Comparison of ENCODE assay signal across 16 mouse cellular contexts in the genomic region with DNA sequence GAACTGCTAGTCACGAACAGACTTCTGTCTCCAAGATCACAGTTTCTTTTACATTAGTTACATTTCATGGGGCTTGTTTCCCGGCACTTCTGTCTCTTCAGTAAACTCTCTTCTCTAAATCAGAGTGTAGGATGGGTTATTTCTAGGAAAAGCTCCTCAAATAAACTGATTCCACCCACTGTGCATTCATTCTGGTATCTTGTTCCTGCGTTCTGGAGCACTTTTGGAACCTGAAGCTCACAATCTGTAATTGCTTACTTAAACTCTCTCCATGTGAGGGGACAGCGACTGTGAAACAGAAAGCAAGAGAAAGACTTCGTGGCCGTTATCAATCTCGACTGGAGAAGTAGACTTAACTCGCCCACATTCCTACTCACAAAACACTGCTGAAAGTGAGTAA.
DNase-seq lines count a peak whose midpoint lies in the region; ATAC-seq and TF ChIP-seq lines count a peak whose summit lies in the region.
"Had no signal": no experiment of that assay in that cellular context is flagged by ENCODE, and none has a peak within 500 bp of the region (broad histone marks: within the 10 kb centered on the region; RNA-seq: fewer than 3 reads in every experiment).

No protein-coding gene starts in this region.

- no peak overlapping the region for H3K4me2 ChIP-seq in embryonic facial prominence, embryonic 11.5 days (ENCODE audit: low read depth, low read length)
- H3K4me2 ChIP-seq in intestine, postnatal 0 days (replicated peaks; ENCODE audit: low read depth), result peak overlapping the region; percentile 44
- no peak overlapping the region for H3K4me2 ChIP-seq in intestine, embryonic 16.5 days (ENCODE audit: low read depth, low read length)
- H3K4me2 ChIP-seq: embryonic facial prominence, embryonic 15.5 days; liver, embryonic 13.5 days; midbrain, embryonic 12.5 days; neural tube, embryonic 12.5 days had no signal

- no peak overlapping the region for H3K9ac ChIP-seq in embryonic facial prominence, embryonic 11.5 days (replicated peaks; ENCODE audit: low read length)
- H3K9ac ChIP-seq in intestine, postnatal 0 days (ENCODE audit: low read depth, low read length), result no peak overlapping the region
- H3K9ac ChIP-seq in intestine, embryonic 16.5 days (ENCODE audit: low read depth, low read length), result no peak overlapping the region
- H3K9ac ChIP-seq: embryonic facial prominence, embryonic 15.5 days; liver, embryonic 13.5 days; midbrain, embryonic 12.5 days; neural tube, embryonic 12.5 days had no signal

- H3K4me3 ChIP-seq in embryonic facial prominence, embryonic 11.5 days (ENCODE audit: low read depth, low read length), result no peak overlapping the region
- no peak overlapping the region for H3K4me3 ChIP-seq in embryonic facial prominence, embryonic 10.5 days
- no peak overlapping the region for H3K4me3 ChIP-seq in intestine, postnatal 0 days (ENCODE audit: low read depth, low read length)
- H3K4me3 ChIP-seq in intestine, embryonic 16.5 days (ENCODE audit: low read length), result no peak overlapping the region
- no peak overlapping the region for H3K4me3 ChIP-seq in cerebellum, adult 2 months (replicated peaks; ENCODE audit: insufficient read depth, low read depth, low read length)
- H3K4me3 ChIP-seq: embryonic facial prominence, embryonic 15.5 days; liver, embryonic 13.5 days; midbrain, embryonic 12.5 days; neural tube, embryonic 12.5 days had no signal

- H3K4me1 ChIP-seq in embryonic facial prominence, embryonic 11.5 days (ENCODE audit: control insufficient read depth, insufficient read depth, low read length), result no peaks in the 10 kb centered on the region
- H3K4me1 ChIP-seq in embryonic facial prominence, embryonic 10.5 days, result no peaks in the 10 kb centered on the region
- H3K4me1 ChIP-seq in intestine, postnatal 0 days (replicated peaks; ENCODE audit: control insufficient read depth, insufficient read depth, low read length), result no peaks in the 10 kb centered on the region
- H3K4me1 ChIP-seq in intestine, embryonic 16.5 days (ENCODE audit: control insufficient read depth, insufficient read depth, low read length), result peaks cover 3% of the 10 kb centered on the region; the same call in 1 of the 2 replicates
- H3K4me1 ChIP-seq in cerebellum, adult 2 months (ENCODE audit: control insufficient read depth, insufficient read depth, low read length), result no peaks in the 10 kb centered on the region
- H3K4me1 ChIP-seq: embryonic facial prominence, embryonic 15.5 days; liver, embryonic 13.5 days; midbrain, embryonic 12.5 days; neural tube, embryonic 12.5 days had no signal

- no peak overlapping the region for H3K27ac ChIP-seq in embryonic facial prominence, embryonic 11.5 days (replicated peaks; ENCODE audit: low read depth, low read length)
- H3K27ac ChIP-seq in embryonic facial prominence, embryonic 10.5 days (replicated peaks), result no peak overlapping the region
- no peak overlapping the region for H3K27ac ChIP-seq in intestine, postnatal 0 days (ENCODE audit: low read depth, low read length)
- H3K27ac ChIP-seq in intestine, embryonic 16.5 days (ENCODE audit: low read length), result no peak overlapping the region
- H3K27ac ChIP-seq in cerebellum, adult 2 months (ENCODE audit: insufficient read depth, low read length), result no peak overlapping the region
- H3K27ac ChIP-seq: embryonic facial prominence, embryonic 15.5 days; liver, embryonic 13.5 days; midbrain, embryonic 12.5 days; neural tube, embryonic 12.5 days had no signal

- peak; percentile 2 for DNase-seq in embryonic facial prominence, embryonic 11.5 days (ENCODE audit: low spot score)
- no peak for DNase-seq in embryonic facial prominence, embryonic 10.5 days (ENCODE audit: low spot score)
- DNase-seq in ES-CJ7 (ENCODE audit: low read depth, low spot score), result peak; percentile 2
- peak; percentile 3 for DNase-seq in lung, postnatal 14 days
- no peak for DNase-seq in adrenal gland, adult 2 months
- DNase-seq in cerebellum, adult 2 months, result no peak
- DNase-seq: cerebellum, adult 9-11 months; kidney, postnatal 10 days; liver, embryonic 13.5 days had no signal

- whole genome bisulfite sequencing in embryonic facial prominence, embryonic 11.5 days, result 71% methylated on average over 8 of the region's 8 CpGs
- 72% methylated on average over 8 of the region's 8 CpGs for WGBS in embryonic facial prominence, embryonic 10.5 days
- 35% methylated on average over 8 of the region's 8 CpGs for WGBS in intestine, postnatal 0 days
- WGBS in intestine, embryonic 16.5 days, result 42% methylated on average over 8 of the region's 8 CpGs
- WGBS in cerebellum, adult 2 months, result 82% methylated on average over 8 of the region's 8 CpGs

- H3K9me3 ChIP-seq in embryonic facial prominence, embryonic 11.5 days (replicated peaks; ENCODE audit: control insufficient read depth, low read length), result no peaks in the 10 kb centered on the region
- H3K9me3 ChIP-seq in embryonic facial prominence, embryonic 10.5 days, result no peaks in the 10 kb centered on the region
- no peaks in the 10 kb centered on the region for H3K9me3 ChIP-seq in intestine, postnatal 0 days (ENCODE audit: control insufficient read depth)
- no peaks in the 10 kb centered on the region for H3K9me3 ChIP-seq in intestine, embryonic 16.5 days (ENCODE audit: control insufficient read depth, low read length)
- H3K9me3 ChIP-seq: embryonic facial prominence, embryonic 15.5 days; liver, embryonic 13.5 days; midbrain, embryonic 12.5 days; neural tube, embryonic 12.5 days had no signal

- TF ChIP-seq POLR2A in cerebellum, adult 2 months (IDR thresholded peaks at IDR 0.05; ENCODE audit: borderline replicate concordance, insufficient read depth, low read length), result no peak

- no peak for TF ChIP-seq CTCF in intestine, postnatal 0 days (IDR thresholded peaks at IDR 0.05; ENCODE audit: low read depth)
- TF ChIP-seq CTCF in cerebellum, adult 2 months (IDR thresholded peaks at IDR 0.05; ENCODE audit: borderline replicate concordance, insufficient read depth, low read depth, low read length), result no peak

- ATAC-seq in embryonic facial prominence, embryonic 11.5 days (replicated peaks; ENCODE audit: insufficient number of reproducible peaks, low FRiP score, low TSS enrichment, low read depth), result no peak
- ATAC-seq in intestine, postnatal 0 days, result no peak
- no peak for ATAC-seq in intestine, embryonic 16.5 days
- ATAC-seq: activated CD4-positive, CD25-positive, alpha-beta regulatory T cell, adult 4 months; forebrain, embryonic 14.5 days had no signal

- no peaks in the 10 kb centered on the region for H3K27me3 ChIP-seq in embryonic facial prominence, embryonic 11.5 days (ENCODE audit: control insufficient read depth, insufficient read depth, low read length)
- H3K27me3 ChIP-seq in embryonic facial prominence, embryonic 10.5 days (replicated peaks; ENCODE audit: low read depth, poor library complexity, severe bottlenecking), result no peaks in the 10 kb centered on the region
- H3K27me3 ChIP-seq in intestine, postnatal 0 days (replicated peaks; ENCODE audit: control insufficient read depth, insufficient read depth, low read length), result no peaks in the 10 kb centered on the region
- H3K27me3 ChIP-seq in intestine, embryonic 16.5 days (replicated peaks; ENCODE audit: control insufficient read depth, insufficient read depth, low read length), result no peaks in the 10 kb centered on the region
- no peaks in the 10 kb centered on the region for H3K27me3 ChIP-seq in cerebellum, adult 2 months (ENCODE audit: control insufficient read depth, insufficient read depth, low read length)
- H3K27me3 ChIP-seq: embryonic facial prominence, embryonic 15.5 days; liver, embryonic 13.5 days; midbrain, embryonic 12.5 days; neural tube, embryonic 12.5 days had no signal

- no peaks in the 10 kb centered on the region for H3K36me3 ChIP-seq in embryonic facial prominence, embryonic 11.5 days (replicated peaks; ENCODE audit: control insufficient read depth, insufficient read depth, low read depth, low read length)
- H3K36me3 ChIP-seq in embryonic facial prominence, embryonic 10.5 days (replicated peaks), result no peaks in the 10 kb centered on the region
- no peaks in the 10 kb centered on the region for H3K36me3 ChIP-seq in intestine, postnatal 0 days (ENCODE audit: control insufficient read depth, insufficient read depth)
- no peaks in the 10 kb centered on the region for H3K36me3 ChIP-seq in intestine, embryonic 16.5 days (ENCODE audit: control insufficient read depth, insufficient read depth, low read length)
- H3K36me3 ChIP-seq: embryonic facial prominence, embryonic 15.5 days; liver, embryonic 13.5 days; midbrain, embryonic 12.5 days; neural tube, embryonic 12.5 days had no signal

Comparison
In these comparisons a context has a peak if more than half of its experiments do, and no peak if none do; other contexts are left out.
1. DNase-seq: peak in embryonic facial prominence, embryonic 11.5 days (single experiment), ES-CJ7 (single experiment) and lung, postnatal 14 days (single experiment); none in embryonic facial prominence, embryonic 10.5 days (single experiment), adrenal gland, adult 2 months (single experiment) and cerebellum, adult 2 months (0 of 2).